Mouse (Mus musculus): ENCODE measurements at regions not wholly inside any gene's neighbourhood (a gene's known extent, or its start where the extent isn't known, plus 50 kb on each side); places are given as distances from the start of the nearest gene placed in this dataset.

DNA sequence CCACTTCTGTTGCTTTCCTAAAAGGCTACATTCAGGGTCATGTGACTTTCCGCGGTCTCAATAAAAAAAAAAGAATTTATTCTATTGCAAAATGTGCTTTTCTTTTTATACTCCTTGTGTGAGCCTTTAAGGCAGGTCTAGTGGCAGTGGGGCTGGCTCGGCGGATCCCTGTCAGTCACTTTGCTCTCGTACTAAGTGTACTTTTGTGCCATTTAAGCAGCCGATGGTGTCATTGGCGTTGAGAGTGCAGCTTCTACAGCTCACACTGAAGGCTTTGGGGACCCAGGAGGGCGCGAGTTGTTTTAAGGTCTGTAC, 313.1 kb downstream of the Mtx2 start:
- DNase-seq (ENCODE audit: low read depth, low spot score), result no peak

GRCm38 (mm10) chr2:75139544-75139943, 313.9 kb downstream of the Mtx2 start:
- no peak for DNase-seq (ENCODE audit: low read depth, low spot score)

GRCm38 (mm10) chr2:75142675-75143074, 317.1 kb downstream of the Mtx2 start:
- DNase-seq (ENCODE audit: low read depth, low spot score), result peak; percentile 44

DNA sequence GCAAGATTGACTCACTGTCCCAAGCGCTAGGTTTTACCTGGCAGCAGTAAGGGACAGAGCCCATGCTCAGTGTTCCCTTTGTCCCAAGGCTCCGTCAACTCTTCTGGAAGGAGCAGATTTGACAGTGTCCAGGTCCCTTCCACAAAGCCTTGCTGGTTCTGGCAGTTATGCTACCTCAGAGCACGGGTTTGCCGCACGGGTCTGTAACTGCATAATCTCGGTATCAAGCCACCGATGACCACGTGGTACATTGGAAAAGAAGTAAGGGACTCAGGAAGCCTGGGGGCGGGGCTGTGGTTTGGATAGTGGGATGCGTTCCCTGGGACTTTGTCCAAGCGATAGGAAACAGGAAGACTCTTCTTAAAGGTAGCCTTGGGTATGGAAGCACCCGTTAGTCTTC, 319.3 kb downstream of the Mtx2 start:
- DNase-seq (ENCODE audit: low read depth, low spot score), result no peak

- DNase-seq (ENCODE audit: low read depth, low spot score), result no peak
These were observed 320.7 kb downstream of the Mtx2 start for GRCm38 (mm10) chr2:75146256-75146655.

DNA sequence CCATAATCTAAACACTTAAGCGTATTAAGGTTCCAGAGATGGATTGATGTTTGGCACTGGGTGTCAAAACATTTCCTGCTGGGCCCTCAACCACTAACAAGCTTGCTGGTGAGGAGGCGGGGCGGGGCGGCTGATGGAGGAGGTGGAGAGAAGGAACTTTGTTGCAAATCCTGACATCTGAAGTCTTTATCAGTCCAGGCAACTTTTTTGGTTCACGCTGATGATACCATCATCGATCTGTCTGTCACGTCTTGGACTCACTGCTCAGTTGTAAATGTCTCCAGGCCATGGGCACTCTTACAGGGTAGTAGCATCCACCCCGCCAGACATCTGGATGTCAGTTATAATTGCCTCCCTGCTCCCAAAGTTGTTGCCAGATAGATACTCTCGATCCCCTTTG, 321.8 kb downstream of the Mtx2 start:
- DNase-seq (ENCODE audit: low read depth, low spot score), result no peak

DNA sequence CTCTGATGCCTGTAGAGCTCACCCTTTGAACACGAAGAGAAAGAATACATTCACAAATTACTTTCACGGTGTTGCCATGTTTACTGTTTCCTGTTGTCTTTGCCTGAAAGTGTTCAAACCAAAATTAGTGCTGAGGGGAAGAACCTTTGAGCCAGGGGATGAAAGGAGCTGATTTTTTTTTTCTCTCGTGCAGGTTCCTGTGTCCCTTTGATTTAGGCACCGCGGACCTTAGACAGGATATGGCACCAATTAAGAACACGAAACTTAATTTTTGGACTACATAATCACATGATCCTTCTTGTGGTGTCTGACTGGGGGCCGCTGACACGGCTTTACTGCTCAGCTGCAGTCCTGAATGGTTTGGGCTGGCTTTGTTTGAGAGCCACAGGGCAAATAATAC, 322.4 kb downstream of the Mtx2 start:
- no peak for DNase-seq (ENCODE audit: low read depth, low spot score)

DNA sequence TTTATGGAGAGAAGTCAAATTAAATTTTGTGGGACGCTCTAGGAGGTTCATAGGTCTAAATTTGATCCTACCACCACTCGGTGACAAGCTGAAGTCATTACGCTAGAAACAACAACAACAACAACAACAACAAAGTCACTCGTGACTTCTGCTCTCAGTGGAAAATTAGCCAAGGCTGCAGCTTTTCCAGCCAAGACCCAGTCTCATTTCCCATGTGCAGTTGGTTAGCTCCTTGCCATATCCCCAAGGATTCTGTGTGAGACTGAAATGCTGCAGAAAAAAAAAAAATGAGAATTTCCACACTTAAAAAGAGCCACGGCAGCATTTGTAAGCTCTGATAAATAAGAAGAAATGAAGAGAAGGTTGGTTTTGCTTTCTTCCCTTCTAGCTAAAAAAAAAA, 323.4 kb downstream of the Mtx2 start:
- DNase-seq (ENCODE audit: low read depth, low spot score), result no peak

- no peak for DNase-seq (ENCODE audit: low read depth, low spot score)
These were observed 324.0 kb downstream of the Mtx2 start for GRCm38 (mm10) chr2:75149562-75149961.

GRCm38 (mm10) chr2:75150986-75151385, 325.4 kb downstream of the Mtx2 start:
- peak; percentile 88 for DNase-seq (ENCODE audit: low read depth, low spot score)

DNA sequence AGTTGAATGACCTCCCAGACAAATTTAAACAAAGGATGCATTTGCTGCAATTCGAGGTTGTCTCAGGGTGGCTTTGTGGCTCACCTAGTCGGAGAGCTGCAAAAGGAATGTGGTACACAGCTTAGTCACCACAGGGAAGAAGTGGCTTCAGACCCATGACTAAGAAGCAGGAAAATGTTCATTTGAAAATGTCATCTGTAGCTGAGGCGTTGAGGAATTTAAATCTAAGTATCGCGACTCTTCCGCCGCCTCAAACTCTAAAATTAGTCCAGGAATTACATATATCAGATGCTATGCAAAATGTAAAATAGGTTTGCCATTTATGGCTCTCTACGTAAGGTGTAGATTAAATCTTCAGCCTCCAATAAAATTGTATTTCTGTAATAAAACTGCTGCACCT, 325.9 kb downstream of the Mtx2 start:
- peak; percentile 49 for DNase-seq (ENCODE audit: low read depth, low spot score)

DNA sequence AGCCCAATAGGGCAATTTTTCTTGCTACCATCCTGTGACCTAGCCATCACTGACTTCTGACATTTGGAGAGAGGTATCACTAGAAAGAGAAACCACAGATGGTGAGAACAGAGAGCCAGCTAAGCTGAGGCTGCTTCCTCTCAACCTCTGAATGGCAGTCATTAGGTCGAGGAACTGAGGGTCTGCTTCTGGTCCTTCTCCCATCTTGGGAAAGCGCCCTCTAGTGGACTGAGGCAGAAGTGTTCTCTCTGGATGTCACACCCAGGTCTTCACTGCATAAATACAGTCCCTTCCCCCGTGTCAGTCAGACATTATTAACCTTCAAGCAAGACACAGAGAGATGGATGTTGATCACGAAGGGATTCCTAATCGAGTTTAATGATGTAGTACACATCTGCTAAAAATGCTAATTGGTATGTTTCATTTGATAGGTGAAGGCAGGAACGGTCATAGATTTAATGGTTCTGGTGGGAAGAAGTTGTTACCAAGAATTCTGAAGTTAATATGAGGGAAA, 326.9 kb downstream of the Mtx2 start:
- peak; percentile 61 for DNase-seq (ENCODE audit: low read depth, low spot score)

DNA sequence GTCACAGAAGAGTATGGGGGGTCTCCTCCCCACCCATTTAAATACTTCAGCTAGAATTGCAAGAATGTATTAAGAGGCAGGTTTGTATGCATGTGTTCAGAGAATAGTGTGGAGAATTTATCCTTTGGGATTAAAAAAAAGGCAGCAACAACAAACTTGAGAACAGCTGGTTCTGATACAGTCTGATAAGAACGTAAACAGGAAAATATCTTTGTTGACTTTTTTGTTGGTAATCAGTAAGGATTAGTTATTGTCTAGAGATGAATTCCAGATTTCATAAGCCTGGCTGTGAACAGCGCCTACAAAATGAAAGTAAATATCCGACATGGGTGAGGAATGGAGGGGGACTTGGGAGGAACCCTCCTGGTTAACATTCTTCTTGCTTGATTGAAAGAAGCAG, 328.8 kb downstream of the Mtx2 start:
- DNase-seq (ENCODE audit: low read depth, low spot score), result peak; percentile 18

DNA sequence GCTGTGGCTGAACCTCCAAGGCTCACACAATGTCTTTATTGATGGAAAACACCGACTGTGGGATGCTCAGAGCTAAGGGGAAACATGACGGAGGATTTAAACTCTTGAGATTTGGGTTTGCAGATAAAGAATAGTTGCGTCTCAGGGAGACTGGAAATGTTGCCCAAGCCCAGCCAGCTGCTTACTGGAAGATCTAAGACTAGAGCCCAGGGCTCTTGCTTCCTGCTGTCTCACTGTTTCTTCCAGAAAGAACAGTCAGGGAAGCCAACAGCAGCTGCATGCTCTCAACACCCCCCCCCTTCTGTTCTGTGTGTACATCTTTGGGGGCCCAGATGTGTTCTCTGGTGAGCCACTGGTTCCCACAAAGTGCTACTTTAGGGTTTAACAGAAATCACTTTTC, 333.0 kb downstream of the Mtx2 start:
- DNase-seq (ENCODE audit: low read depth, low spot score), result no peak

GRCm38 (mm10) chr2:75161075-75161474, 335.5 kb downstream of the Mtx2 start:
- no peak for DNase-seq (ENCODE audit: low read depth, low spot score)

DNA sequence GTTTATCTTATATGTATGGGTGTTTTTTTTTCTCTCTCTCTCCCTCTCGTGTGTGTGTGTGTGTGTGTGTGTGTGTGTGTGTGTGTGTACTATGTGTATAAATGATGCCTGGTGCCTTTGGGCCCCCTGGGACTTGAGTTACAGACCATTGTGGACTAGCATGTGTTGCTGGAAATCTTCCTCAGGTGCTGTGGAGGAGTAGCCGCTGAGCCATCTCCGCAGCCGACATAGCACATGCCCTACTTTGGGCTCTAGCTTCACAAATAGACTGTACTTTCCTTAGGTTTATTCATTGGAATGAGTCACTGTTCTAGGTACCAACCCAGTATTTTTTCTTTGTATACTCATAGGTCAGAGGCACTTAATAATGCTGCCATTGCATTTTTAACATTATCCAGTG, 339.4 kb downstream of the Mtx2 start:
- no peak for DNase-seq (ENCODE audit: low read depth, low spot score)

DNA sequence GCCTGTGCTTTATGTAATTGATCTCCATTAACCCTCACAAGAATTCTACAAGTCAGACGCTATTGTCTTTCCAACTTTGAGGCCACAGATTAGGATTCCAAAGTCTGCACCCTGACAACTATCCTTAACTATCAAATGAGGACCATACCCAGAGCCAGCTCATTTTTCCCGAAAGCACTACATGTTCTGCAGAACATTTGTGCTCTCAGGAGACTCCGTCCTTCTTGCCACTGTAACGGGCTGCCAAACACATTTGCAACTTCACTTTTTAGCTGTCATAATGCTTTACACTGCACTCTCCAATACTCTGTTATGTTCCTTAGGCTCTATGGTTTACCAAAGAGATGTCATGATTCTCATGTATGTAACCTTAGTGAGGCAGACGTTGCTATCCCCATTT, 350.7 kb downstream of the Mtx2 start:
- DNase-seq (ENCODE audit: low read depth, low spot score), result no peak

DNA sequence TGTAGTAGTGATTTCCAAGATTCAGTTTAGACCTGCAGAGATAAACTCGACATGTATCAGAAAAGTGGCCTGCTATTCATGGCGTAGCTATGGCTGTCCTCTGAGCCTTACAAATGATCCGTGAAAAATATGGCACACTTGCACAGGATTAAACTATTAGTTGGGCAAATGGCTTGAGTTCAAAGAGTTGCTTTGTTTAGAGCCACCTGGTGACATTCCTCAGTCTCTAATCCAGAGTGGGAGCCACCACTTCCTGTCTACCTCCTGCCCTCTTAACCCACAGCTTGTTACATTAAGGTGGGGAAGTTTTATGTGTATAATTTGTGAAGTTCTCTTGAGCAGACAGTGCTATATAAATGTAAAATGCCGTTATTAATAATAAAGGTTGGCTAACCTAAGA, 357.7 kb downstream of the Mtx2 start:
- no peak for DNase-seq (ENCODE audit: low read depth, low spot score)

DNA sequence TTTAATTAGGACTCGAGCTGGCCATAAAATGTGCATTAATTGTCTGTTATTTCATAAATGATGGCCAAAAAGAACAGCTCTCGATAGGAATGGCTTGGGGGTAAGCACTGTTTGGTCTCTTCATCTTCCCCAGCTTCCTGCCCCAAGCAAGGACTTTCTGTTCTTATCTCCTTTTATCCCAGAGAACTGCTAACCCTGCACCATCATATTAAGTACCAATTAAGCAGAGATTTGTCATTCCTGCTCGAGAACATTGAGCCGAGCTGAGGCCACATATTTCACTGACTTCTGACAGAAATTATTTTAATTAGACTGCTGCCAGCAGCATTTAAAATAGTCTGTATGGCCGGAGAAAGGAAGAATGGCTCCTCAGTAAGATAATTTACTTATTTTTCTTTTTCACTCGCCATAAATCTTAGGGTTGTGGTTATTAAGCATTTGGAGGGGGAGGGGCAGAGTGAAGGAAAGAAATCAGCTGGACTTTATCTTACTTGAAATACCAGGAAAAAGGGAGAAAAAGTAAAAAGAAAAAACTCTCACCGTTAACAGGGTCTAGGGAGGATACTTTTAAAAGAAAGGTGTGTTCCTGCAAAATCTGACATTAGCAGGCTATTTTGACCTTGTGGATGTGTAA, 377.1 kb downstream of the Mtx2 start:
- DNase-seq (ENCODE audit: low read depth, low spot score), result no peak

DNA sequence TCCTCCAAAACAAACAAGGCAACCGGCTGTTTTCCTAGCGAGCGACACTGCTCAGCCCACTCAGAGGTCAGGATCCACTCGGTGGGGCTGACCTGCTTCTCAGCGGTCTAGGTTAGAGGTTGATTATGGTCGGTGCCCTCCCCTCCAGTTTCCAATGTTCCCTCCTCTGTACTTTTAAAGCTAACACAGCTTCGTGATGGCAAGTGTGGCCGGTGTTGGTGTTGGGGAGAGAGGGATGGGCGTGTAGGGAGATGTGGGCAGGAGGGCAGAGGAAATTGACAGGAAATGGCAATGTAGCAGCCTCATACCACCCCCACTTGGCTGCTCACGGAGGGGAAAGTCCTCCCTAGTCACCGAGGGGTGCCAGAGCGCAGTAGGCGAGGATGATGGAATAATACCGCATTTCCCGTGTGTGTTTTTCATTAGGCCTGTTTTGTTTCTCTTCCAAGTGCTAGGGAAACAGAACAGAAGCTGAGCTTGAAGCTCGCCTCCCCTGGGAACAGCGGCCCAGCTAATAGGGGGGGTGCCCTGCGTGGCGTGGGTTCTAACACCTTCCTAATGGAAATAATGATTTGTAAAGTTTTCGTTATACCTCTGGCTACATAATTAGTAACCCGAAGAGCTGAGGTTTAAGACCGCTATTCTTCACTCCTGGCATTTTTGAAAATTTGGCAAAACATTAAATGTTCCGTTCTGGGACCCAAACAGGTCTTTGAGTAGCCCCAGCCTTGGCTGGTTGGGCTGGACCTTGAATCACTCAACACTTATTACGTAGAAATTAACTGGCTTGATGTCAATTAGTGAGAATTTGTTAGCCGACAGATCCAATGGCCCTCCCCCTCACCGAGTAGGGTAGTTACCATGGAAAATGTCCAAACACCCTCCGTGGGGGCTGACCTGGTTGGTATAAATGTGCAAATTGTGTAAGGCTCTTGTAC, 383.5 kb downstream of the Mtx2 start:
- no peak for DNase-seq (ENCODE audit: low read depth, low spot score)

DNA sequence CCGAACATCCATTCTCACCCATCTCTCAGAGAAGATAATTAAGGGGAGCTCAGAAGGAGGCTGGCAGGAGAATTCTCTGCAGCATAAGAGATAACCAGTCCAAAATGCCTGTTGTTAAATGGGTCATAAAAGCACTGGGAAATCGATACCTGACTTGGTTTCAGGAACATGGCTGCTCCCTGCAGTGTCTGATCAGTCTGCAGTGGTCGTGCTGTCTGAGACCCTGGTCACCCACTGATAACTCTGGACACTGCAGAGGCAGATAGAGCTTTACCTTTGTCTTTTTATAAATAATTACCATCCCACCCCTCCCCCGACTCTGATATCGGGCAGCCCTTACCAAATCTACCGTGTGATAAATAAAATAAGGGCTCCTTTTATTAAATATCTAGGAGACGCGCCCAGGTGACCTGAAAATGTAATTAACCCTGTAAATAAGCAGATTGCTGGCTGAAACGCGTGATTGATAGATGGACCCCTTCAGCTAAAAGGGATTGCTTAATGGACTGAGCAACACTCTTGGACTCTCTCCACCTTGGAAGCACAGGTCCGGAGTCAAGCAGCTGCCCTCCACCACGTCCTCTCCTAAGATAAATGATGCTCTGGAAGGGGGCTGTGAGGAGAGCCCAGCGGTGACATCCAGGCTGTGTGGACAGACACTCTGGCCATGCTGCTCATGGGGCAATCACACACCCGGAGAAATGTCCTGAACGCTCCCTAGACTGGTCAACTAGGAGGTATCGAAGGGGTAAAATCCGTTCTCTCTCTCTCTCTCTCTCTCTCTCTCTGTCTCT, 384.4 kb downstream of the Mtx2 start:
- no peak for DNase-seq (ENCODE audit: low read depth, low spot score)

DNA sequence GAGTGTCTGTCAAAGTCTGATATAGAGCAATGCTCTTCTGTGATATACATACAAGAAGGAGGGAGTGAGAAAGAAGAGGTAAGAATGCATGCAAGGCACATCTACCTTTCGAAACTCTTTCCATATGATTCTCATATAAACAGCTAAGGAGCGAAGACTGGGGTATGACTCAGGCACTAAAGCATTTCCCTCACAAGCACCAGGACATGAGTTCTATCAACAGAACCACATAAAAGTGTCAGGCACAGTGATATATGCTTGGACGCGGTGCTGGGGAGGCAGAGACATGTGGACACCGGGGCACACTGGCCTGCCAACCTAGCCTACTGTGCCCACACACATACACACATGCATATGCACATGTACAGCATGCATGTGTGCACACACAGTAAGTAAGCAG, 391.3 kb downstream of the Mtx2 start:
- peak; percentile 68 for DNase-seq (ENCODE audit: low read depth, low spot score)

Measured in 3T3-L1 (cell line).